Mouse (Mus musculus): ENCODE measurements around the gene Samd9l.
"Not testable (repeated sequence)": the region's sequence is repeated elsewhere in the genome, so short reads cannot be mapped to it uniquely, and the experiment has no call there.

The Samd9l gene

GRCm38 (mm10) chr6:3399340-3400068 lies at the start of gene Samd9l:
Gene Samd9l, minus strand, starts transcription at chr6:3399572.
- peak; percentile 57 to 94 for DNase-seq (ENCODE audit: inconsistent age in 2 of 2, low spot score in 1 of 2)

GRCm38 (mm10) chr6:3447404-3447803 lies 48.0 kb upstream of the Samd9l start:
- DNase-seq (ENCODE audit: inconsistent age in 2 of 2, low spot score in 1 of 2): peak; percentile 60 to 89

GRCm38 (mm10) chr6:3443905-3444304 lies 44.5 kb upstream of the Samd9l start:
- no peak for DNase-seq (ENCODE audit: inconsistent age in 2 of 2, low spot score in 1 of 2)

GRCm38 (mm10) chr6:3436087-3436486 lies 36.7 kb upstream of the Samd9l start:
- DNase-seq (ENCODE audit: inconsistent age in 2 of 2, low spot score in 1 of 2): no peak

GRCm38 (mm10) chr6:3430976-3431375 lies 31.6 kb upstream of the Samd9l start:
- not testable (repeated sequence) for DNase-seq (ENCODE audit: inconsistent age in 2 of 2, low spot score in 1 of 2)

GRCm38 (mm10) chr6:3427047-3427446 lies 27.7 kb upstream of the Samd9l start:
- no peak for DNase-seq (ENCODE audit: inconsistent age in 2 of 2, low spot score in 1 of 2)

- not testable (repeated sequence) for DNase-seq (ENCODE audit: inconsistent age in 2 of 2, low spot score in 1 of 2)
Measured at GRCm38 (mm10) chr6:3425333-3425732, 26.0 kb upstream of the Samd9l start.

GRCm38 (mm10) chr6:3424613-3425277 lies 25.4 kb upstream of the Samd9l start:
- DNase-seq (ENCODE audit: inconsistent age in 2 of 2, low spot score in 1 of 2): peak in 1 of 2 experiments; percentile 23

GRCm38 (mm10) chr6:3397182-3397906 lies 2.0 kb downstream of the Samd9l start:
- peak in 1 of 2 experiments; percentile 54 for DNase-seq (ENCODE audit: inconsistent age in 2 of 2, low spot score in 1 of 2)

GRCm38 (mm10) chr6:3395921-3396611 lies 3.3 kb downstream of the Samd9l start:
- DNase-seq (ENCODE audit: inconsistent age in 2 of 2, low spot score in 1 of 2): peak in 1 of 2 experiments; percentile 85

- DNase-seq (ENCODE audit: inconsistent age in 2 of 2, low spot score in 1 of 2): peak in 1 of 2 experiments; percentile 21
Measured at GRCm38 (mm10) chr6:3389995-3390394, 9.4 kb downstream of the Samd9l start.

GRCm38 (mm10) chr6:3386565-3386964 lies 12.8 kb downstream of the Samd9l start:
- peak in 1 of 2 experiments; percentile 19 for DNase-seq (ENCODE audit: inconsistent age in 2 of 2, low spot score in 1 of 2)

GRCm38 (mm10) chr6:3384816-3385215 lies 14.6 kb downstream of the Samd9l start:
- DNase-seq (ENCODE audit: inconsistent age in 2 of 2, low spot score in 1 of 2): peak in 1 of 2 experiments; percentile 18

- not testable (repeated sequence) for DNase-seq (ENCODE audit: inconsistent age in 2 of 2, low spot score in 1 of 2)
Measured at GRCm38 (mm10) chr6:3384115-3384791, 15.1 kb downstream of the Samd9l start.

- no peak for DNase-seq (ENCODE audit: inconsistent age in 2 of 2, low spot score in 1 of 2)
Measured at GRCm38 (mm10) chr6:3379146-3379545, 20.2 kb downstream of the Samd9l start.

- DNase-seq (ENCODE audit: inconsistent age in 2 of 2, low spot score in 1 of 2): no peak
Measured at GRCm38 (mm10) chr6:3376687-3377086, 22.7 kb downstream of the Samd9l start.

GRCm38 (mm10) chr6:3369527-3369926 lies 29.8 kb downstream of the Samd9l start:
- no peak for DNase-seq (ENCODE audit: inconsistent age in 2 of 2, low spot score in 1 of 2)

- not testable (repeated sequence) for DNase-seq (ENCODE audit: inconsistent age in 2 of 2, low spot score in 1 of 2)
Measured at GRCm38 (mm10) chr6:3365609-3366008, 33.8 kb downstream of the Samd9l start.

- peak; percentile 23 to 80 for DNase-seq (ENCODE audit: inconsistent age in 2 of 2, low spot score in 1 of 2)
Measured at GRCm38 (mm10) chr6:3345924-3346597, 53.3 kb downstream of the Samd9l start.

Measured in adrenal gland, adult (tissue).